Mouse (Mus musculus) left cerebral cortex, postnatal 36 days (tissue): ENCODE measurements at regions not wholly inside any gene's neighbourhood (a gene's known extent, or its start where the extent isn't known, plus 50 kb on each side); places are given as distances from the start of the nearest gene placed in this dataset.

Experiments
- DNase-seq, 2 experiments: peaks; one replicate each; pipeline ENCODE4 v3.0.0; 2021 to 2022; ENCODE audit warnings: low spot score in 2 of 2, mixed read lengths in 1 of 2
- intact Hi-C: fragments of 180-260 bp; cut with DNase I; formaldehyde crosslinking; loops from one replicate; pipeline ENCODE4 v1.15.1; 2025

- no peak for DNase-seq
- intact Hi-C loops: no loop called here
Measured at GRCm38 (mm10) chr3:159121626-159122025, 373.6 kb upstream of the Depdc1a start.

GRCm38 (mm10) chr3:159143867-159144266, 351.4 kb upstream of the Depdc1a start:
- intact Hi-C loops: loop anchor here (5.0 kb wide), 1 partner anchor 582 kb away; the partner anchor contains the start of gene Lrrc7
- DNase-seq: no peak

- no peak for DNase-seq
- intact Hi-C loops: no loop called here
Measured at GRCm38 (mm10) chr3:159181504-159181903, 313.7 kb upstream of the Depdc1a start.

GRCm38 (mm10) chr3:159193189-159193588, 302.0 kb upstream of the Depdc1a start:
- no peak for DNase-seq
- intact Hi-C loops: no loop called here
